Mouse (Mus musculus): ENCODE measurements around the gene Dut.

DNA sequence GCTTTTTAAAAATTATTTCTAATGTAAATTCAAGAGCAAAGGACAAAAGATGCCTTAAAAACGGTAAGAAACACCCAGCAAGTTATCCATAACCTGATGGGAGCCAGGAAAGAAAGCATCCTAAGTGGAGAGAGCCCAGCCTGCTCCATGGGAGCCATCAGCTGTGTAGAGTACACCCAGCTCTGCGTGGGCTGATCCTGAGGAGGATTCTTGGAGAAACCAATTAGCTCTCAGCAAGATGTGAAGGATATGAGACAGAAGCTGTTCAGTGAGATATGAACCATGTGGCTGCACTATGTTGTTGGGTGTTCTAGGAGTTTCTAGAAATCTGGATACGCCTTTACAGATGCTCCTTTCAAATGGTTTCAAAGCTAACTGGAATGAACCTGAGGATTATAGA lies 58.7 kb downstream of the Dut start:
- TF ChIP-seq MAFK (IDR thresholded peaks at IDR 0.05; ENCODE audit: insufficient replicate concordance, low read length), result no peak
- no peak for TF ChIP-seq POLR2AphosphoS2 (IDR thresholded peaks at IDR 0.05; ENCODE audit: low read depth, low read length)
- TF ChIP-seq MEF2A (IDR thresholded peaks at IDR 0.05; ENCODE audit: borderline replicate concordance, low read depth, low read length), result no peak
- TF ChIP-seq POLR2A (IDR thresholded peaks at IDR 0.05; ENCODE audit: low read depth, low read length), result no peak
- TF ChIP-seq EP300 (IDR thresholded peaks at IDR 0.05; ENCODE audit: low read length), result no peak
- no peak for TF ChIP-seq CTCF (conservative IDR thresholded peaks at IDR 0.05 in 1 of 2, IDR thresholded peaks at IDR 0.05 in 1 of 2; ENCODE audit: low read depth in 2 of 2, low read length in 2 of 2)
- no peak for TF ChIP-seq UBTF (IDR thresholded peaks at IDR 0.05; ENCODE audit: low read depth, low read length)
- TF ChIP-seq KAT2A (IDR thresholded peaks at IDR 0.05; ENCODE audit: insufficient replicate concordance, low read length), result no peak
- TF ChIP-seq TCF12 (IDR thresholded peaks at IDR 0.05; ENCODE audit: low read depth, low read length), result no peak
- TF ChIP-seq ZC3H11A (IDR thresholded peaks at IDR 0.05; ENCODE audit: low read depth, low read length), result no peak
- TF ChIP-seq SIN3A (IDR thresholded peaks at IDR 0.05; ENCODE audit: low read length), result no peak

All from CH12.LX (cell line).